ENCODE assay signal across 1 mouse cellular context in the genomic region with DNA sequence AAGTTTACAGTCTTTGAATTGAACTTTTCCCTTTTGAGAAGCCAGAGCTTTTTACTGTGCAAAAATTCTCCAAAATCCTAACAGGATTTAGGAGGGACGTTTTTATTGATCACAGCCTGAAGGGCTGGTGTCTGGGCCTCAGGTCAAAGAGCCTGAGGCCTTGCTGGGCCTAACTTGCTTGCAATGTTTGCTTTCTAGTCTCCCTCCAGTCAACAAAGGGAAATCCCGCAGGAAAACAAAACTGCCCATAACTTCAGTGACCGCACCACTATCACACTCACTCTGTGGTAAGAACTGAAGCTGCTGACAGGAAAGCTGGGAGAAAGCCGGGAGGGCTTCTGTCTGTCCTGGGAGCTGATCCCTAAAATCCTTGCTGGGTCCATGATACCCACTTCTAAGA.
TF ChIP-seq lines count a peak whose summit lies in the region.

No protein-coding gene starts in this region.

TF ChIP-seq in CH12.LX, 34 proteins besides CTCF, POLR2A, EP300 and RAD21 (continued from another document):
- TF ChIP-seq POLR2AphosphoS2 (IDR thresholded peaks at IDR 0.05; ENCODE audit: low read depth, low read length) = no peak
- no peak for TF ChIP-seq MAX (IDR thresholded peaks at IDR 0.05; ENCODE audit: low read length)
- no peak for TF ChIP-seq ZNF384 (IDR thresholded peaks at IDR 0.05; ENCODE audit: low read depth, low read length)
- TF ChIP-seq MAFK (IDR thresholded peaks at IDR 0.05; ENCODE audit: insufficient replicate concordance, low read length) = no peak
- TF ChIP-seq NRF1 (IDR thresholded peaks at IDR 0.05; ENCODE audit: low read depth, low read length) = no peak
- TF ChIP-seq JUND (conservative IDR thresholded peaks at IDR 0.05; ENCODE audit: low read depth, low read length) = no peak
- no peak for TF ChIP-seq MAZ (IDR thresholded peaks at IDR 0.05; ENCODE audit: low read depth, low read length)
- TF ChIP-seq TBP (conservative IDR thresholded peaks at IDR 0.05; ENCODE audit: low read depth, low read length) = no peak
- TF ChIP-seq E2F4 (IDR thresholded peaks at IDR 0.05; ENCODE audit: insufficient replicate concordance, low read depth, low read length) = no peak
- no peak for TF ChIP-seq RCOR1 (conservative IDR thresholded peaks at IDR 0.05; ENCODE audit: low read depth, low read length)
